8 mouse cellular contexts compared by ENCODE assay signal in genomic region chrX:101329372-101330028, GRCm38 (mm10). TPM values are rescaled to one million over a fixed set of nuclear protein-coding genes. Genes with fewer than 3 reads are reported as not detected.
DNase-seq lines count a peak whose midpoint lies in the region; ATAC-seq and TF ChIP-seq lines count a peak whose summit lies in the region.

No protein-coding gene starts in this region.

- intact Hi-C loops in gastrocnemius, adult 2 months (cut with DNase I): loop anchor here (1.0 to 5.0 kb wide), 2 partner anchors 88 to 198 kb away; no protein-coding TSS in a partner anchor
- intact Hi-C loops in left cerebral cortex, postnatal 14 days (cut with DNase I): loop anchor here (2.0 kb wide), 1 partner anchor 197 kb away; no protein-coding TSS in a partner anchor

- H3K4me1 ChIP-seq in midbrain, embryonic 10.5 days: peaks cover 14% of the 10 kb centered on the region

- WGBS in midbrain, embryonic 10.5 days: 33% methylated on average over 10 of the region's 10 CpGs

- H3K27me3 ChIP-seq in midbrain, embryonic 10.5 days (ENCODE audit: low read depth, poor library complexity, severe bottlenecking): peaks cover 30% of the 10 kb centered on the region

- peak; percentile 88 for TF ChIP-seq CTCF in gastrocnemius, adult 2 months (IDR thresholded peaks at IDR 0.05)

- no peaks in the 10 kb centered on the region for H3K9me3 ChIP-seq in midbrain, embryonic 10.5 days (replicated peaks)

- peak; percentile 77 for DNase-seq in adipocyte (ENCODE audit: low spot score)
- DNase-seq in cerebellum, postnatal 36 days: peak; percentile 64 to 72
- peak; percentile 57 for DNase-seq in gastrocnemius, adult 2 months
- DNase-seq in hindlimb bud, embryonic 11.5 days (ENCODE audit: extremely low spot score, low read depth, low spot score): peak; percentile 42
- peak; percentile 62 to 69 for DNase-seq in left cerebral cortex, postnatal 14 days (ENCODE audit: low spot score in 2 of 2)
- DNase-seq in midbrain, embryonic 10.5 days (ENCODE audit: low spot score): peak; percentile 61
- DNase-seq in skeletal muscle tissue, adult 2 months (ENCODE audit: low read depth, low spot score): peak; percentile 45

- no peaks in the 10 kb centered on the region for H3K36me3 ChIP-seq in midbrain, embryonic 10.5 days

- H3K4me3 ChIP-seq in gastrocnemius, adult 2 months: no peak overlapping the region
- H3K4me3 ChIP-seq in midbrain, embryonic 10.5 days: no peak overlapping the region

- peak overlapping the region; percentile 43; the same call in 1 of the 2 replicates for H3K27ac ChIP-seq in gastrocnemius, adult 2 months
- H3K27ac ChIP-seq in midbrain, embryonic 10.5 days (replicated peaks): peak overlapping the region; percentile 76

- no peak for ATAC-seq in megakaryocyte-erythroid progenitor cell, adult 5-6 weeks (replicated peaks; ENCODE audit: low FRiP score, low TSS enrichment, poor library complexity, severe bottlenecking)

RNA-seq across cellular contexts. Expression of gene Nlgn3, which starts 30.5 kb away (rescaled TPM):
- under 1 TPM; 0.06 to 0.18 TPM for total RNA-seq in gastrocnemius, adult 2 months (2021)
- total RNA-seq in left cerebral cortex, postnatal 14 days (2021): 100 to 1,000 TPM; 220 to 223 TPM
- polyA plus RNA-seq in midbrain, embryonic 10.5 days (2016; fragmentation: Nextera tagmentation; extraction: Ambion mirVana): 7.8 and 15.6 TPM in 2 replicates
- 0.07 TPM in 1 of 2 replicates, not detected in the other for total RNA-seq in megakaryocyte-erythroid progenitor cell, adult 5-6 weeks (2014; fragmentation: Nextera tagmentation)
- total RNA-seq in megakaryocyte-erythroid progenitor cell, adult 5-6 weeks (2017): not detected in 2 replicates

RNA-seq across cellular contexts. Expression of gene Gjb1, which starts 46.7 kb away (rescaled TPM):
- under 1 TPM; 0.14 to 0.20 TPM for total RNA-seq in gastrocnemius, adult 2 months (2021)
- 1 to 10 TPM; 1.3 to 4.7 TPM for total RNA-seq in left cerebral cortex, postnatal 14 days (2021)
- polyA plus RNA-seq in midbrain, embryonic 10.5 days (2016; fragmentation: Nextera tagmentation; extraction: Ambion mirVana): not detected in 2 replicates
- not detected in 2 replicates for total RNA-seq in megakaryocyte-erythroid progenitor cell, adult 5-6 weeks (2014; fragmentation: Nextera tagmentation)
- not detected in 2 replicates for total RNA-seq in megakaryocyte-erythroid progenitor cell, adult 5-6 weeks (2017)

RNA-seq across cellular contexts. Expression of gene Med12, which starts 55.7 kb away (rescaled TPM):
- total RNA-seq in gastrocnemius, adult 2 months (2021): 10 to 100 TPM; 17.2 to 19.4 TPM
- 10 to 100 TPM; 21.1 to 22.7 TPM for total RNA-seq in left cerebral cortex, postnatal 14 days (2021)
- 30.8 and 39.4 TPM in 2 replicates for polyA plus RNA-seq in midbrain, embryonic 10.5 days (2016; fragmentation: Nextera tagmentation; extraction: Ambion mirVana)
- 71.6 and 80.7 TPM in 2 replicates for total RNA-seq in megakaryocyte-erythroid progenitor cell, adult 5-6 weeks (2014; fragmentation: Nextera tagmentation)
- total RNA-seq in megakaryocyte-erythroid progenitor cell, adult 5-6 weeks (2017): 33.1 and 34.7 TPM in 2 replicates

Comparison
In these comparisons a context has a peak if more than half of its experiments do, and no peak if none do; other contexts are left out.
1. RNA of gene Nlgn3, which starts 30.5 kb away (total RNA-seq): 220 to 223 TPM in left cerebral cortex, postnatal 14 days; 0.06 to 0.18 TPM in gastrocnemius, adult 2 months and 0.07 TPM in megakaryocyte-erythroid progenitor cell, adult 5-6 weeks; every median in the first group is over 100 times any median in the second.
2. Peak in every context shown above with its lines, with median percentiles within 50 percentile points of each other: DNase-seq.